Mouse (Mus musculus): Measurements from ENCODE around the gene Dysf. TPM values are rescaled to one million over a fixed set of nuclear protein-coding genes. Genes with fewer than 3 reads are reported as not detected.
A peak's percentile ranks its signal among the peaks of the same experiment; 100 is the strongest.

Gene Dysf
- polyA plus RNA-seq, 1 experiment = 20.7 TPM

GRCm38 (mm10) chr6:84225587-84225986 lies 217.2 kb downstream of the Dysf start:
- Histone ChIP-seq H3K27ac (ENCODE audit: insufficient read depth, low read depth, low read length) (peak overlapping the region; percentile 2), H3K27me3 (replicated peaks; ENCODE audit: control insufficient read depth, insufficient read depth, low read length) (no peaks in the 10 kb centered on the region), H3K4me1 (ENCODE audit: control insufficient read depth, insufficient read depth, low read length) (peaks cover 18% of the 10 kb centered on the region), H3K4me3 (ENCODE audit: insufficient read depth, low read depth, low read length) (no peak overlapping the region), H3K36me3 (ENCODE audit: control insufficient read depth, insufficient read depth, low read length) (no peaks in the 10 kb centered on the region)
- no peak for TF ChIP-seq CTCF (conservative IDR thresholded peaks at IDR 0.05; ENCODE audit: insufficient read depth, insufficient read length, low read depth, low read length)
- DNase-seq = peak; percentile 67
- 50% methylated on average over 6 of the region's 6 CpGs for WGBS

GRCm38 (mm10) chr6:84228196-84228595 lies 219.8 kb downstream of the Dysf start:
- Histone ChIP-seq H3K4me1 (ENCODE audit: control insufficient read depth, insufficient read depth, low read length) (peaks cover 18% of the 10 kb centered on the region), H3K27ac (ENCODE audit: insufficient read depth, low read depth, low read length) (no peak overlapping the region), H3K27me3 (replicated peaks; ENCODE audit: control insufficient read depth, insufficient read depth, low read length) (no peaks in the 10 kb centered on the region), H3K36me3 (ENCODE audit: control insufficient read depth, insufficient read depth, low read length) (no peaks in the 10 kb centered on the region), H3K4me3 (ENCODE audit: insufficient read depth, low read depth, low read length) (no peak overlapping the region)
- TF ChIP-seq POLR2A (IDR thresholded peaks at IDR 0.05; ENCODE audit: low read depth, low read length) (no peak), CTCF (conservative IDR thresholded peaks at IDR 0.05; ENCODE audit: insufficient read depth, insufficient read length, low read depth, low read length) (no peak)
- DNase-seq = peak; percentile 58
- 83% methylated on average over 4 of the region's 4 CpGs for WGBS

- no peak for DNase-seq
- no peaks in the 10 kb centered on the region for H3K36me3 ChIP-seq (ENCODE audit: control insufficient read depth, insufficient read depth, low read length)
- no peak overlapping the region for H3K4me3 ChIP-seq (ENCODE audit: insufficient read depth, low read depth, low read length)
- WGBS = 92% methylated on average over 5 of the region's 5 CpGs
- TF ChIP-seq POLR2A (IDR thresholded peaks at IDR 0.05; ENCODE audit: low read depth, low read length) = no peak
- no peak for TF ChIP-seq CTCF (conservative IDR thresholded peaks at IDR 0.05; ENCODE audit: insufficient read depth, insufficient read length, low read depth, low read length)
- no peaks in the 10 kb centered on the region for H3K27me3 ChIP-seq (replicated peaks; ENCODE audit: control insufficient read depth, insufficient read depth, low read length)
- H3K27ac ChIP-seq (ENCODE audit: insufficient read depth, low read depth, low read length) = no peak overlapping the region
- H3K4me1 ChIP-seq (ENCODE audit: control insufficient read depth, insufficient read depth, low read length) = peaks cover 23% of the 10 kb centered on the region
Measured at GRCm38 (mm10) chr6:84228786-84229185, 220.4 kb downstream of the Dysf start.

- Histone ChIP-seq H3K4me1 (ENCODE audit: control insufficient read depth, insufficient read depth, low read length) (peaks cover 17% of the 10 kb centered on the region), H3K4me3 (ENCODE audit: insufficient read depth, low read depth, low read length) (no peak overlapping the region), H3K27me3 (replicated peaks; ENCODE audit: control insufficient read depth, insufficient read depth, low read length) (no peaks in the 10 kb centered on the region), H3K27ac (ENCODE audit: insufficient read depth, low read depth, low read length) (no peak overlapping the region), H3K36me3 (ENCODE audit: control insufficient read depth, insufficient read depth, low read length) (no peaks in the 10 kb centered on the region)
- DNase-seq = no peak
- 78% methylated on average over 7 of the region's 7 CpGs for WGBS
- TF ChIP-seq CTCF (conservative IDR thresholded peaks at IDR 0.05; ENCODE audit: insufficient read depth, insufficient read length, low read depth, low read length) (no peak), POLR2A (IDR thresholded peaks at IDR 0.05; ENCODE audit: low read depth, low read length) (no peak)
Measured at GRCm38 (mm10) chr6:84229739-84230138, 221.3 kb downstream of the Dysf start.

GRCm38 (mm10) chr6:84231108-84231507 lies 222.7 kb downstream of the Dysf start:
- Histone ChIP-seq H3K27ac (ENCODE audit: insufficient read depth, low read depth, low read length) (no peak overlapping the region), H3K4me3 (ENCODE audit: insufficient read depth, low read depth, low read length) (no peak overlapping the region), H3K27me3 (replicated peaks; ENCODE audit: control insufficient read depth, insufficient read depth, low read length) (no peaks in the 10 kb centered on the region), H3K4me1 (ENCODE audit: control insufficient read depth, insufficient read depth, low read length) (peaks cover 8% of the 10 kb centered on the region), H3K36me3 (ENCODE audit: control insufficient read depth, insufficient read depth, low read length) (no peaks in the 10 kb centered on the region)
- 91% methylated on average over 7 of the region's 7 CpGs for WGBS
- no peak for DNase-seq
- TF ChIP-seq CTCF (conservative IDR thresholded peaks at IDR 0.05; ENCODE audit: insufficient read depth, insufficient read length, low read depth, low read length) (no peak), POLR2A (IDR thresholded peaks at IDR 0.05; ENCODE audit: low read depth, low read length) (no peak)

GRCm38 (mm10) chr6:84232063-84232760 lies 223.8 kb downstream of the Dysf start:
- H3K4me3 ChIP-seq (ENCODE audit: insufficient read depth, low read depth, low read length) = no peak overlapping the region
- H3K27me3 ChIP-seq (replicated peaks; ENCODE audit: control insufficient read depth, insufficient read depth, low read length) = no peaks in the 10 kb centered on the region
- 77% methylated on average over 8 of the region's 8 CpGs for WGBS
- no peak overlapping the region for H3K27ac ChIP-seq (ENCODE audit: insufficient read depth, low read depth, low read length)
- peaks cover 8% of the 10 kb centered on the region for H3K4me1 ChIP-seq (ENCODE audit: control insufficient read depth, insufficient read depth, low read length)
- DNase-seq = no peak
- TF ChIP-seq CTCF (conservative IDR thresholded peaks at IDR 0.05; ENCODE audit: insufficient read depth, insufficient read length, low read depth, low read length) (no peak), POLR2A (IDR thresholded peaks at IDR 0.05; ENCODE audit: low read depth, low read length) (no peak)
- no peaks in the 10 kb centered on the region for H3K36me3 ChIP-seq (ENCODE audit: control insufficient read depth, insufficient read depth, low read length)

- no peak overlapping the region for H3K27ac ChIP-seq (ENCODE audit: insufficient read depth, low read depth, low read length)
- no peaks in the 10 kb centered on the region for H3K27me3 ChIP-seq (replicated peaks; ENCODE audit: control insufficient read depth, insufficient read depth, low read length)
- TF ChIP-seq CTCF (conservative IDR thresholded peaks at IDR 0.05; ENCODE audit: insufficient read depth, insufficient read length, low read depth, low read length) = no peak
- TF ChIP-seq POLR2A (IDR thresholded peaks at IDR 0.05; ENCODE audit: low read depth, low read length) = no peak
- no peaks in the 10 kb centered on the region for H3K36me3 ChIP-seq (ENCODE audit: control insufficient read depth, insufficient read depth, low read length)
- 37% methylated on average over 6 of the region's 6 CpGs for WGBS
- H3K4me3 ChIP-seq (ENCODE audit: insufficient read depth, low read depth, low read length) = no peak overlapping the region
- DNase-seq = peak; percentile 97
- peaks cover 5% of the 10 kb centered on the region for H3K4me1 ChIP-seq (ENCODE audit: control insufficient read depth, insufficient read depth, low read length)
Measured at GRCm38 (mm10) chr6:84233783-84234182, 225.4 kb downstream of the Dysf start.

Data from kidney, adult 2 months (tissue).